Mouse (Mus musculus) telencephalon, adult 2 months (tissue): ENCODE measurements around the gene Ssna1.

Experiments
- DNase-seq: peaks from one replicate; pipeline ENCODE4 v3.0.0-alpha.2; 2011; ENCODE audit warnings: low read depth, low spot score

Gene Ssna1

GRCm38 (mm10) chr2:25290101-25290815 is 18.0 kb upstream of the Ssna1 start:
- DNase-seq = no peak

DNA sequence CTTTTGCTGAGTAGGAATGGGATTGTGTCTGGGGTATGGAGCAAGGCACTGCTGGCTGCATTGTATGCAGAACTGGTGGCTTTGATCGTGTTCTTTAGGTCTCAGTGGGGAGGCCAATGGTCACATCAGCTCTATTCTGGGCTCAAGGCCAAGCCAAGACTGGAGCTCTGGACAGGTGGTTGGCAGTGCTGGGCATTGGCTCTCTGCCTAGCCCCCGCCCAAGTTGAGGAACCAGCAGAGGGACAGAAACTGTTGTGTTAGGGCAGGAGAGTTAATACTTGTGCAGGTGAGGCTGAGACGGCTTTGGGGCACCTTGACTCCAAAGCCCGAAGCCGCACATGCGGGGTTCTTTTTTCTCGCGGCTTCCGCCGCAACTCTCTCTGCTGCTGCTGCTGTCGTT is 17.4 kb upstream of the Ssna1 start, which contains the start of gene Lrrc26:
Lrrc26 (plus strand) TSS at position 265 of the 400 bp plus-strand sequence.
- no peak for DNase-seq

DNA sequence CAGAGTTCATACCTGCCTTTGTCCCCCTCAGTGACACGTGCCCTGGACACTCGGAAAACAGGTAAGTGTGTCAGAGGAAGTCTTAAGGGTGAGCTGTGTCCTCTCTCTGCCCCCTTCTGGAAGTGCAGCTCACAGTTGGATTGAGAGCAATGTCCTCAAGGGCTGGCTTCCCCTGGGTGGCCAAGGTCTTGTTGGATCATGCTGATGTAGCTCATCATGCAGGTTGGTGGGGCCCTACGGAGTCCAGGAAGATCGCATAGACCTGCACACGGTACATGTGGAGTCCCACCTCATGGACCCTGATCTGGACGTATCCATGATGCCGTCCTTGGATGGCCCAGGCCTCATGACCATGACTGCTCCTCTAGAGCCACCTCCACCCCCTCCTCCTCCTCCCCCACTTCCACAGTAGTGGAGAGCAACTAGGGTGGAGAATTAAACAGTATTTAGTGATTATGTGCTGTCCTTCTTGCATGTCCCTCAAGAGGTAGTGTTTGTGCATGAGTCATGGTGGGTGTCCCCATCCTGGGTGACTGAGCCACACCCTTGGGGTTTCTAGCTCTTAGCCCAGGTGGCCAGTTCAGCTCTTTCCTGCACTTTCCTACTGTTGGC is 16.6 kb upstream of the Ssna1 start:
- DNase-seq = no peak

GRCm38 (mm10) chr2:25287927-25288649 is 15.8 kb upstream of the Ssna1 start, which contains the start of gene Tmem210:
Gene Tmem210, plus strand, starts transcription at chr2:25288145.
- no peak for DNase-seq

DNA sequence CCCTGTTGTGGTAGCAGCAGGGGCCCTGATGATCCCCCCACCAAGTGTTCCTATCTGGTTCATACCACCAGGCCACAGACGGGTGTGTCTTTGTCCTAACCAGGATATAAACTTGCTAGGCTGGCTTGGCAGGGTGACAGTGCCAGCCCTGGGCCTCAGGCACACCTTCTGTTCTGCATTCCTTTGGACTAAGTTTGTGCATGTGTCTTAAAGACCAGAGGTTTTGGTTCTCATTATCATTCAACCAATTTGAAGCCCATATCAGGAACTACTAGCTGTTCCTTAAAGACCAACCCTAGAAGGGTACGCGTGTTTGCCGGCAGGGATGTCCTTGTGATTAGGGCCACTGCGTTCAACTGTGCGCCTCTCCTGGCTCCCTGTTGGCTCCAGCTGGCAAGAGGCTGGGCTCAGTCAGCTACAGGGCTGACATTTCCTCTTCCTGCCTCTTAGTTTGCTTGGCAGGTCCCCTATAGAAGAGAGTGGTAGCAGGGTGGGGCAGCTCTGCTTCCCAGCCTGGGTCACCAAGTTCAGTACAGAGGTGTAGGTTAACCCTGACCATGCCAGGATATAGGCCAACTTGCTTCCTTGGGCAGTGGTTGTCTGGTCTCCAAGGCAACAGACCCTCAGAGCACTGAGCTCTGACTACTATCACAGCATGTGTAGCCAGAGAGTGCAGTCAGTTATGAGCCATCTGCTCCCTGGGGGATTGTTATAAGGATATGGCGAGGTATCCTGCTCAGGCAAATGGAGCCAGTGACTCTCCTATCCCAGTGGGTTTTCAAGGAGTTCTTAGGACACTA is 14.8 kb upstream of the Ssna1 start:
- DNase-seq = no peak

DNA sequence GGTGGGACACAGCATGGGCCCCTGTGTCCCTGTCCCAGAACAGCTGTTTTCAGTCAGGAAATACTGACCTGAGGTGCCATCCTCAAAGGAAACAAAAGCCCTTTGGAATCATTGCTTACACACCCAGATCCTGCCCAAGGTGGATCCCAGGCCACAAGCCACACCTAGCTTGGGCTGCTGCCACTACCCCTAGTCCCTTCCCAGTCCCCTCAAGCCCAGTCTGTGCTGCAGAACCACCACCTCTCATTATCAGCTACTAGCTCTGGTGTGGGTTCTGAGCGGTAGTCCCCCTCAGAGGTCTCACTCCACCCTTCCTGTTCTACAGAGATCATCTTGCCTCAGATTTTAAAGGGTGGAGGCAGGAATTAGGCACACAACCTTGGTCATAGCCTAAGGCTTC is 14.1 kb upstream of the Ssna1 start:
- DNase-seq = no peak

DNA sequence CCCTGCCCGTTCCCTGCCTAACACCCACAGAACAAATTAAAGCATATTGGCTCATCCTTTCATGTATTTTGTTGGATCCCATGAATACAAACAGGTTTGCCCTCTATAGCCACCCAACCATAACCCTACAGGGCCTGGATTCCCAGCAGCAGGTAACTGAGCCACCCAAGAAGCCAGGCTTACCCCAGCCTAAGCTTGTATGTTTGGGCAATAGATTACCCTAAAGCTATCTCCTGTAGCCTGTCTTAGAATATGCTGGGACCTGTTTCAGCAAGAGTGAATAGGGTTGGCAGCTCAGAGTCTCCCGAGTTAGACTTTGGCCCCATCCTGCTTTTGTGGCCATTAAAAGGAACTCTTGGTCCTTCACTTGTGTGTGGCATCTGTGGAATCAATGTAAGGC is 13.3 kb upstream of the Ssna1 start:
- DNase-seq = no peak

DNA sequence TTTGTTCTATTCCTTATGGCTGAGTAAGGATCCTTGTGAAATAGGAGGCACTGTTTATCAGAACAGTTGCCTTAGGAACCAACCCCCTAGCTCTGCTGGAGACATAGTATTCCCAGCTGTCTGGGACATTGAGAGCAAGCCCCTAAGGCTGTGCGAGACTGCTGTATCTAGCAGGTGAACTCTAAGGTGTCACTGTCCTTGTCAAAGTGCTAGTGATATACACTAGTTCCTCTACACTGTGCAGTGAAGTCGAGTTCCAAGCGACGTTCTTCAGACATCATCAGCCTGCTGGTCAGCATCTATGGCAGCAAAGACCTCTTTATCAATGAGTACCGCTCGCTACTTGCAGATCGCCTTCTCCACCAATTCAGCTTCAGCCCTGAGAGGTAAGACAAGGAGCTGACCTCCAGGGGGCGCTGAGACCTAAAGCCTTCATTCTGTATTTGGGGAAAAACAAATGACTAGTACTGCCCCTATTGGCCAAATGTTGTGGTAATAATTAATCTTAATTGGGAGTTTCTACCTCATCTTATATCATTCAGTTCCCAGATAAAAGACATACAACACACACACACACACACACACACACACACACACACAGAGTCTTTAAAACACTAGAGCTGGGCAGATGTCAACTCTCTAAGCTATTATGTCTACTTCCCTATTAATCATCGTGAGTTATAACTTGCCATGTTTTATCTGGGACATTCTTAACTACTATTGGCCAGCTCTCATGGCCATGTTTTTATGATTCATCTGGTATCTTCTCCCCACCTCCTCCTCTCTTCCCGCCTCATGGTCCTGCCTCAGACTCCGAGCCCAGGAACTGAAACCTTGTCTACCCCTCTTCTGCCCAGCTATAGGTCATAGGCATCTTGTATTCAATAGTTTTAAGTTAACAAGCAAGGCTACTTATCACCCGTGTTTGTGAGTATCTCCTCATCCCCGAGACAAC is 7.0 kb upstream of the Ssna1 start:
- no peak for DNase-seq

DNA sequence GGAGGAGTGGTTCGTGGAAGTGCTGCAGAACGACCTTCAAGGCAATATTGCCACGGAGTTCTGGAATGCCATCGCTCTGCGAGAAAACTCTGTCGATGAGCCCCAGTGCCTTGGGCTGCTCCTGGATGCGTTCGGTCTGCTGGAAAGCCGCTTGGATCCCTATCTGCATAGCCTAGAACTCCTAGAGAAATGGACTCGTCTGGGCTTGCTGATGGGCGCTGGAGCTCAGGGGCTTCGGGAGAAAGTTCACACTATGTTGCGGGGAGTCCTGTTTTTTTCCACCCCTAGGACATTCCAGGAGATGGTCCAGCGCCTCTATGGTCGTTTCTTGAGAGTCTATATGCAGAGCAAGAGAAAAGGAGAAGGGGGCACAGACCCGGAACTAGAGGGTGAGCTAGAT is 772 bp upstream of the Ssna1 start:
- DNase-seq = no peak

- no peak for DNase-seq
Measured at GRCm38 (mm10) chr2:25272515-25272914, 277 bp upstream of the Ssna1 start.

- no peak for DNase-seq
Measured at GRCm38 (mm10) chr2:25267746-25268309, 4.4 kb downstream of the Ssna1 start.

DNA sequence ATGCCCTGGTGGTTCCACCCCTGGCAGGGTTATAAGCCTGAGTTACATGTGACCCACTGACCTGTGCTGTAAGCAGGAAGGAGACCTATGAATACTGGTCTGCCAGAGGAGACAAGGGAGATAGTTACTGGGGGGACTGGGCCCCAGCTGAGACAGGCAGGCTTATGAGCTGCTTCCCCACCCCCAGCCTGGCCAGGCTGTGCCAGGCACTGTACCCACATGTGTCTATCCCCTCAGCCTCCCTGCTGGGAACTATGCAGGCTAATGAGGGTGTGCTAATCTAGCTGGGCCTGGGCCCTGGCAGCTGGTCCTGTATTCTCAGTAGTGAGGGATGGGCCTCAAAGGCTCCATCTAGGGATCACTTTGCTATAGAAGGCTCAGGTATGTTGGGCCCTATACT is 5.0 kb downstream of the Ssna1 start:
- DNase-seq = peak; percentile 62

GRCm38 (mm10) chr2:25266720-25267119 is 5.5 kb downstream of the Ssna1 start:
- peak; percentile 62 for DNase-seq

GRCm38 (mm10) chr2:25265897-25266656 is 6.2 kb downstream of the Ssna1 start:
- DNase-seq = no peak

- no peak for DNase-seq
Measured at GRCm38 (mm10) chr2:25264851-25265250, 7.4 kb downstream of the Ssna1 start.

- DNase-seq = no peak
Measured at GRCm38 (mm10) chr2:25264286-25264660, 8.0 kb downstream of the Ssna1 start.

GRCm38 (mm10) chr2:25263623-25264285 is 8.5 kb downstream of the Ssna1 start:
- no peak for DNase-seq

GRCm38 (mm10) chr2:25262795-25263622 is 9.2 kb downstream of the Ssna1 start:
- no peak for DNase-seq
